Mouse (Mus musculus): ENCODE results near the gene Ngp.
"Not testable (repeated sequence)": the region's sequence is repeated elsewhere in the genome, so short reads cannot be mapped to it uniquely, and the experiment has no call there.

The Ngp gene

DNA sequence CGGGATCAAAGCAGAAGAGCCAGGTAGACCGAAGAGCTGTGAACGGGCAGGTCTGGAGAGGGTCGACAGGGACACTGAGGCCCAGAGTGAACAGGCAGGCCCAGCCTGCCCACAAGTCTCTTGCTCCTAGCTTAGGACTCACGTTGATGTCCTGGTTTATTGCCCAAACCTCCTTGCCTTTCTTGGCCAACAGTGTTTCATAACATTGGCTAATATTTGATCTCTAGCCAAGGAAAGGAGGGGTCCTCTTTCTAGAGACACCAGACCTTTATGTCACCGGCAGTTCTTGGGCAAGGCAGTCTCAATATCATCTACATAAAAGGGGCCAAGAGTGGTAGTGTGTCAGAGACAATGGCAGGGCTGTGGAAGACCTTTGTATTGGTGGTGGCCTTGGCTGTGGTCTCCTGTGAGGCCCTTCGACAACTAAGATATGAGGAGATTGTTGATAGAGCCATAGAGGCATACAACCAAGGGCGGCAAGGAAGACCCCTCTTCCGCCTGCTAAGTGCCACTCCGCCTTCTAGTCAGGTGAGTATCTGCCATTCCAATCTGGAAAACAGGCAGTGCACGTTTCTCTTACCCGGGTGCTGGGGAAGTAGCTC lies at the start of gene Ngp:
TSS of gene Ngp (plus strand) at position 237 of the 602 bp plus-strand sequence.
- DNase-seq (ENCODE audit: low spot score in 2 of 2): no peak

DNA sequence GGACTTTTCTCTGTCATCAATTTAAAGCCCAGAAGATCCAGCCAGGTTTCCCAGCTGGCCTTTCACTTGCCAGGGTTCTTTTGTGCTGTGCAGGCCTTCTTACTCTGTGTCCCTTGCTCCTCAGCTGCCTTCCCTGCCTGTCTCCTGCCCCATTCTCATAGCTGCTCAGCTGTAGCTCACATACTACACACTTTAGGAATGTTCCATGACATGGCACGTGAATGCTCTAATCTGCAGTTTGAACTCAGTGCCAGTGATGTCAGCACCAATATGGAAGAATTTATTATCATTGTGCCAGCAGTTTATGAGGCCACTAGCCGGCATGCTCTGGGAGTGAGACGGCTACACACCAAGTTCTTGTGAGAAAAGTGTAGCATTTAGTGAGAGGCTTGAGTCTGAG lies 49.7 kb upstream of the Ngp start:
- DNase-seq (ENCODE audit: low spot score in 2 of 2): no peak

DNA sequence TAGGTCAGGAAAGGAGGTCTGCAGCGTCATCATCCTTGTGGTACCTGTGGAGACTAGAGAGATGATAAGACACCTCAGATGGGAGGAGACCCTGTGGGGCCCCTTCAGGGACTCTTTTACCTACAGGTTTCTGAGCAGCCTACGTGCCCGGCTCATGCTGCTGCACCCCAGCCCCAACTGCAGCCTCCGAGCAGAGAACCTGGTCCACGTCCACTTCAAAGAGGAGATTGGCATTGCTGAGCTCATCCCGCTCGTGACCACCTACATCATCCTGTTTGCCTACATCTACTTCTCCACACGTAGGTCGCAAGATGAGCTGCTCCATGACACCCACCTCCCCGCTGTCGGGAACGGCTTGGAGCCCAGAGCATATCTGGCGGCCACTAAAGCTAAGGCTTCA lies 45.7 kb upstream of the Ngp start:
- DNase-seq (ENCODE audit: low spot score in 2 of 2): no peak

DNA sequence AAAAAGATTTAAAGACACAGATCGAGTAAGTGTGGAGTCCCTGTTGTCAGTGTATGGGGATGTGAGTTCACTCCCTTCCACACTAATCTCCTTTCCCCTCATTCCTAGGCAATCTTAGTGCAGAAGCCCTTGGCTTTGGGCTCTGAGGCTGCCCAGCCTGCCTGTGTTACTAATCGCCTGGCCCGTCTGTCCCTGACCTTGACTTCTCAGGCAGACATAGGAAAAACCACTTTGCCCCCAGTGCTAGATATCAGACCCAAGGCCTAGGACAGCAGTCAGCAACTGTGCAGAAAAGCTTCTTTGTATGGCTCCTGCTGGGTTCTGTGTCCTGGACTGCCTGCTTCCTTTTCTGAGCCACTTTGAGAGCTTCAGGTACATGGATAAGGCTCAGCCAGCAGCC lies 43.9 kb upstream of the Ngp start:
- no peak for DNase-seq (ENCODE audit: low spot score in 2 of 2)

DNA sequence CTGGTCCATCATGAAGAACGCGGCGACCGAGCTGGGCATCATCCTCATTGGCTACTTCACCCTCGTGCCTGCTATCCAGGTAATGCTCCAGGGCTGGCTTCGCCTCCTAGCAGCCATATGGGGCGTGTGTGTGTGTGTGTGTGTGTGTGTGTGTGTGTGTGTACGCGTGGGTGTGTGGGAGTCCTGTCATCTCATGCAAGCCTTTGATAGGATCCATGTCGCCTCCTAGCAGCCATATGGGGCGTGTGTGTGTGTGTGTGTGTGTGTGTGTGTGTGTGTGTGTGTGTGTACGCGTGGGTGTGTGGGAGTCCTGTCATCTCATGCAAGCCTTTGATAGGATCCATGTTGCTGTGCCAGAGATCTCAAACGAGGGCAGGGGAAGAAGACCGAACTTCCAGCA lies 41.9 kb upstream of the Ngp start:
- DNase-seq (ENCODE audit: low spot score in 2 of 2): not testable (repeated sequence)

DNA sequence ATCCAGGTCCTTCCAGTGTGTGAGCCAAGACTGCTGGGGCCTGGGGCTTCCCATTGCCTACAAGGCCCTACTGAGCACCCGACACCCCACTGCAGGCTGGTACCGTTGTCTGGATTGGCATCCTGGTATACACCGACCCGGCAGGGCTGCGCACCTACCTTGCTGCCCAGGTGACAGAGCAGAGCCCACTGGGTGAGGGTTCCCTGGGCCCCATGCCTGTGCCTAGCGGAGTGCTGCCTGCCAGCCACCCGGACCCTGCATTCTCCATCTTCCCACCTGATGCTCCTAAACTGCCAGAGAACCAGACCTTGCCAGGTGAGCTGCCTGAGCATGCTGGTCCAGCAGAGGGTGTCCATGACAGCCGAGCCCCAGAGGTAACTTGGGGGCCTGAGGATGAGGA lies 40.2 kb upstream of the Ngp start:
- no peak for DNase-seq (ENCODE audit: low spot score in 2 of 2)

DNA sequence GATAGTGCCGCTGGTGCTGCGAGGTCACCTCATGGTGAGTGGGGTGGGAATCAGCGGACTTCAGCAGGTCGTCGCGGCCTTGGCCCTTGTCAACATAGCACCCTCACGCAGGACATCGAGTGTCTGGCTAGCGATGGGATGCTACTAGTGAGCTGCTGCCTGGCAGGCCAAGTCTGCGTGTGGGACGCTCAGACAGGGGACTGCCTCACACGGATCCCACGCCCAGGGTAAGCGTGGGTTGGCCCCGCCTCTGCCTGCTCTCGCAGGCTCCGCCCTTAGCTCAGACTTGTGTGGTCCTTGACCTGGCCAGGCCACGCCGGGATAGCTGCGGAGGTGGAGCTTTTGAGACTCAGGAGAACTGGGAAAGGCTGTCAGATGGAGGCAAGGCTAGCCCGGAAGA lies 38.9 kb upstream of the Ngp start:
- no peak for DNase-seq (ENCODE audit: low spot score in 2 of 2)

DNA sequence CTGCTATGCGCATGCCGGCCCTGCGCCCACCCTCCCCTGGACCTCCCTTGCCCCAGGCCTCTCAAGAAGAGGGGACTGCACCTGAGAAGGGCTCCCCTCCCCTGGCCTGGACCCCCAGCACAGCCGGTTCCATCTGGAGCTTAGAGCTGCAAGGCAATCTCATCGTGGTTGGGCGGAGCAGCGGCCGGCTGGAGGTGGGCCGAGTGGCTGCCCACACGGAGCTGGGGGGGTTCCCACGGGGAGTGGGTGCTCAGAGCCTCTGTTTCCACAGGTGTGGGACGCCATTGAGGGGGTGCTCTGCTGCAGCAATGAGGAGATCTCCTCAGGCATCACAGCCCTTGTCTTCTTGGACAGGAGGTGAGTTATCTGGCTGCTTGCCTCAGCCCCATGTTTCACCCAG lies 38.3 kb upstream of the Ngp start:
- no peak for DNase-seq (ENCODE audit: low spot score in 2 of 2)

DNA sequence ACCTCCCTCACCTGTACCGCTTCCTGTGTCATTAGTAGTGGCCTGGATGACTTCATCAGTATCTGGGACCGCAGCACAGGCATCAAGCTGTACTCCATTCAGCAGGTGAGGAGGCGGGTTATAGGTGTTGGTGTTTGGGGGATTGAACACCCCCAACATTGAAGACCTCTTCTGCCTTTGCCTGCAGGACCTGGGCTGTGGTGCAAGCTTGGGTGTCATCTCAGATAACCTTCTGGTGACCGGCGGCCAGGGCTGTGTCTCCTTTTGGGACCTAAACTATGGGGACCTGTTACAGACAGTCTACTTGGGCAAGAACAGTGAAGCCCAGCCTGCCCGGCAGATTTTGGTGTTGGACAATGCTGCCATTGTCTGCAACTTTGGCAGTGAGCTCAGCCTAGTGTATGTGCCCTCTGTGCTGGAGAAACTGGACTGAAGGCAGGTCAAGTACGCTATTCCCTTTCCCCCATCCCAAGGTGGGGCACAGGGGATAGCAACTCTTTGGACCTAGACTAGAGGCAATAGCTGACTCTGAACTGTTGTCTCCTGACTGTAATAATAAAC lies 35.1 kb upstream of the Ngp start:
- DNase-seq (ENCODE audit: low spot score in 2 of 2): no peak

DNA sequence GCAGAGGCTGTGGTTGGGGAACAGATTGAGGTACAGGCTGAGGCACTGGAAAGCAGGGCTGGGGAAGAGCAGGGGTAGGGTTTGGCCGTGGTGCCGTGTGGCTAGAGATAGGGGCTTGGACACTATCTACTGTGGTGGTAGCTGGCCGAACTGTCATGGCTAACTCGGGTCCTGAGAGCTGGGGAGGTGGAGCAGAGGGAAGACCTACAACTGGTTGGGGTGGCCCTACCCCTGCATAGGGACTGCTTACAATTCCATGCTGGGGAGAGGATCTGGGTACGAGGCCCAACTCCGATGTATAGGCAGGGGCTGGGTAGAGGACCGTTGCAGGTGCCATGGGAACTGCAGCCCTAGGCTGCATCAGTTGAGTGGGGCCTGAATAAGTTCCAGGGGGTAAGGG lies 31.5 kb upstream of the Ngp start:
- no peak for DNase-seq (ENCODE audit: low spot score in 2 of 2)

DNA sequence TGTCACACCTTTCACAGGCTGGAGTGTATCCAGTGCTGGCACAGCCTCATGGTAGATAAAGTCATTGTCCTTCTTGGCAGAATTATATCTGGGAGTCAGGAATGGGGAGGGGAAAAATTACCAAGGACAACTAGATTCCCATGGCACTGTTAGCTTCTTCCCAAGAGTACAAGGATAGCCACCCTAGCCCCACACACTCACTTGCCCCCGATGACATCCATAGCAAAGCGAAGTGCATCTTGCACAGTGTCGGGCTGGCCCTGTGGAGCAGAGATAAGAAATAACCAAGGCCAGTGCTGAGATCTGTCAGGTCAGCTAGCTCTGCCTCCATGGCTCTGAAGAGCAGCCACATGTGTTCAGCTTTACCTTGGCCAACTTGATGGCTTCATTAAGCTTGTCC lies 28.7 kb upstream of the Ngp start:
- DNase-seq (ENCODE audit: low spot score in 2 of 2): no peak

DNA sequence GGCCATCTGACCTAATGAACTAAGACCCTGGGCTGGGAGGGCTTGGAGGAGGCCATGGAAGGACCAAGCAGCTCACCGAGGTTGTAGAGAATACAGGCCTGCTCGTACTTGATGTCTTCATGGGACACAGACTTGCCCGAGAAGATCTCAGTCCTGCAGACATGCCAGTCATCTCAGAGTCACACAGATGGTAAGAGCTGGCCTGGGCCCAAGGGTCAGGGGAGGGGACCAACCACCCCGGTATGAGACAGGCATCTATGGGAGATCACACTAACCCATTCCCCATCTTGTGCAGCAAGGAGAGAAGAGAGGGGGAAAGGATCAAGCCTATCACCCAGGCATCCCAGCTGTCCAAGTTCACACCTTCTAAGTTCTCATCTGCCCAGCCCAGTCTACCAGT lies 26.3 kb upstream of the Ngp start:
- DNase-seq (ENCODE audit: low spot score in 2 of 2): no peak

DNA sequence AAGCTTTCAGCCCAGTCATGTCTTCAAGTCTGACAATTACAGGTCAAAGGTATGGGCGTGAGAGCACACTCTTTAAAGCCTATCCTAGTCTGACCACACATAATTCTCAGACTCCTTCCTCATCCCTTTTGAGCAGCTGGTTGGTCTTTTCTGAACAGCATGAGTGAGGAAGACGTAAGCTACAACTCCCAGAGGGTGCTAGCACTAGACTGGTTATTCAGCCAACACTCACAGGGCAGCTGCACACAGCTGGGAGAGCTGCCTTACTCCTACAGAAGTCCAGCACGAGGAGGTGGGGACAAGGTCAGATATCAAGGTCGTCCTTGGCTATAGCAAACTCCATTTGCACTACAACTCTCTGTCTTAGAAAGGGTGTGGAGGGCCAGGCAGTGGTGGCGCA lies 18.9 kb upstream of the Ngp start:
- DNase-seq (ENCODE audit: low spot score in 2 of 2): no peak

DNA sequence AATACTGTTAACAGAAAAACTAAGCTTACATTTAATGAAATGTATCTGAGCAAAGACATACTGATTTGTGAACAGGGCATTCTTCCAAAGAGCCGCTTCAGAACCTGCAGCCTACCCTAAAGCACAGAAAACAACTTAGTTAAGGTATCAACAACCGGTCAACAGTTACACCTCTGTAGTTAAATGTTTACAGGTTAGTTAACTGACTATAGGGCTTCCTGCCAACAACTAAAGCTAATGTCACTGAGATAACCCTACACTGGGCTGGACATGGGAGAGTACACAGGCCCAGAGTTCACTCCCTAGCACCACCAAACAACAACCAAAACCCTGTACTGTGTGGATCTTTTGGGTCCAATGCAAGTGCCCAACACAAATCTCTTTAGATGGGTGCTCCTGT lies 16.8 kb upstream of the Ngp start:
- no peak for DNase-seq (ENCODE audit: low spot score in 2 of 2)

DNA sequence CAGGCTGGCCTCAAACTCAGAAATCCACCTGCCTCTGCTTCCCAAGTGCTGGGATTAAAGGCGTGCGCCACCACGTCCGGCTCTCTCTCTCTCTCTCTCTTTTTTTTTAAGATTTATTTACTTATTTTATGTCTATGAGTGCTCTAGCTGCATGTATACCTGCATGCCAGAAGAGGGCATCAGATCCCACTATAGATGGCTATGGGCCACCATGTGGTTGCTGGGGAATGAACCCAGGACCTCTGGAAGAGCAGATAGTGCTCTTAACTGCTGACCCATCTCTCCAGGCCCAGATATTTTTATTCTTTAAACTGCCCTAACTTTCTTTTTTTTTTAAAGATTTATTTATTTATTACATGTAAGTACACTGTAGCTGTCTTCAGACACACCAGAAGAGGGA lies 16.3 kb upstream of the Ngp start:
- DNase-seq (ENCODE audit: low spot score in 2 of 2): not testable (repeated sequence)

DNA sequence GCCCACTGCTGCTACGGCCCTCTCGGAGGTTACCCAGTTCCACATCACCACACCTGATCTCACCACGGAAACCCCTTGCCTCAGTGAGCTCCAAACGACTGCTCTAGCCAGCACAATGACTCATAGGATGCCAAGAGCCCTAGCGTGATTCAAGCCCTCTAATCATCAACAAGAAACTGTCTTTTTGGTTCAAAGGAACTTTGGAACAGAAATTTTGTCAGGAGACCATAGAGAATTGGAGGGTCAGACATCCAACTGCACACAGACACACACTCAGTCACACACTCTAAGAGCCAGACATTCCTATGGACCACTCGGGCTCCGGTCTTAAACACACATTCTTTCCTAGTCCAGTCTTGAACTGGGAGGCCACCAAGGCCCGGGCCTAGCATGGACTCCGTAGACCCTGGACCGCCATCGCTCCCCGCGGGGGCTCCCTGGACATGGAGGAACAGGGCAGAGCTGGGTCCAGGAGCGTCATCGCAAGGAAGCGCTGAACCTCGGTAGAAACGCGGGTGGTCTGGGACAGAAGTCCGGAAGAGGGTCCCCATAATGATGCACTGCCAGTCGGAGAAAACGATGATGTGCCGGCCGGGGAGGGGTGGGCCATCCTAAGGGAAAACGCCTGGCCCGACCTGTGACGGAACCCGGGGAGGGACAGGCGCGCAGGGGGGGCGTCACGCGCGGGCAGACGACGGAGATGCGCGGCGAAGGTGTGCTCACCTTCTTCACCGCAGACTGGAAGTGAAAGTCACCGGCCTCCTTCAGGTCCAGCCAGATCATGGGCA lies 12.0 kb upstream of the Ngp start:
- DNase-seq (ENCODE audit: low spot score in 2 of 2): no peak

DNA sequence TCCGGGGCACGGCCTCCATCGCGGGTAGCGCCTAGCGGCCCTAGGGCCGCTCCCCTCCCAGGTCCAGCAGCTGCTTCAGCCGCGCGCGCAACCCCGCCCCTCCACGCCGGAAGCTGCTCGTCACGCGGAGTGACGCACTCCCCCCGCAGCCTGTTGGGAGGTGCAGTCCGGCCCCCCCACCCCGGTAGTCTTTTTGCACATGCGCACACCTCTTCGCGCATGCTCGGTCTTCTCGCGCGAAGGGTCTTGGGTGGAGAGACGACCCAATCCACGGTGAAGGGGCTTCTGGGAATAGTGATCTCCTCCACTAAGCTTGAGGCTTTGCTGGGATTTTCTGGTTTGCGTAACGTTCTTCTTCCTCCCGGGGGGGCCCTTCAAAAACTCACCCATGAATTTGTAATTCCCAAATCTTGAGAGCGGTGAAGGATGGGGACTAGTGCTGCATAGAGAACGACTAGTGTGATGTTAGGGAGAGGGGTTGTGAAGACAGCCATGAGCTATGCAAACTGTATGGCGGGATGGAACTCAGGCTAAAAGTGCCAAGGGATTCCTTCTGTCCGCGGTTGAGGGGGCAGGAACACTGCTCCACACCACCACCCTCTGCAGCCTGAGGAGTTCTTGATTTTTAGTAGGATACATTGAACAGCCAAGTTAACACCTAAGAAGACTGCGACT lies 11.3 kb upstream of the Ngp start, which contains the start of gene Ptpn23:
TSS of gene Ptpn23 (minus strand) at position 115 of the 675 bp plus-strand sequence.
- DNase-seq (ENCODE audit: low spot score in 2 of 2): peak; percentile 90 to 96

DNA sequence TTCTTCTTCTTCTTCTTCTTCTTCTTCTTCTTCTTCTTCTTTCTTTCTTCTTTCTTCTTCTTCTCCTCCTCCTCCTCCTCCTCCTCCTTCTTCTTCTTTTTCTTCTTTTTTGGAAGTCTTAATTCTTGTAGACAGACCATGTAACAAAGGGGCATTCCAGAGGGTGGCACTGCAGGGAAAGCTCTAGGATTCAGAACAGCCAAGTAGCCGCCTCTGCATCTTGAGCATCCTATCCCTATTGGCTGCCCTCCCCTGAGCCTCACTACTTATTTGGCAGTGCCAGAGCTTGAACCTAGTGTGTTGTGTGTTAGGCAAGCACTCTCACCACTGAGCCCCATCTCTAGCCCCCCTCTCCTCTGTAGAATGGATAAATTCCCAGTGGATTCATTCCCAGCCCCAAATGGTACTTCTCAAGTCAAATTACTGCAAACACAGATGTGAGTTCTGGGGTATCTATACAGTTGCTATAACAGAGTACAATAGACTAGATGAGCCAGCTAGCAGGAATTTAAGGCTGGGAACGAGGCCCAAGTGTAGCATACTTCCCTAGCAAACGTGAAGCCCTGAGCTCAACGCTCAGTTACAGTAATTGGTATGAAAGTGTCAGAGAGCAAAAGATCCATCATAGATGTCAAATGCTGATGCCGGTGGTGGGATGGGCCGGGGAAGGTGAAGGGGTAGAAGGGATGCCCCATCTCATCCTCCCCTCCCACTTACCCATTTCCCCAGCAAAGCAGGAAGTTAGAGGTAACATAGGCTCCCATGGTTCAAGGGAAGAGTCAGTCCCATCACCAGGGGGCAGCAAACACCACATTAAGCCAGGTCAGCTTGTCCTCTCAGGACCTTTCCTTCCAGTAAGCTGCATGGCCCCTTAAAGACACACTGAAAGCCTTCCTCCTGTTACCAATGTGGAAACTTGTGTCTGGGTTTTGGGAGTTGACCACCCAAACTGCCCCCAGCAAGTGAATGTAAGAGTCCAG lies 8.3 kb upstream of the Ngp start:
- DNase-seq (ENCODE audit: low spot score in 2 of 2): peak; percentile 48 to 73

DNA sequence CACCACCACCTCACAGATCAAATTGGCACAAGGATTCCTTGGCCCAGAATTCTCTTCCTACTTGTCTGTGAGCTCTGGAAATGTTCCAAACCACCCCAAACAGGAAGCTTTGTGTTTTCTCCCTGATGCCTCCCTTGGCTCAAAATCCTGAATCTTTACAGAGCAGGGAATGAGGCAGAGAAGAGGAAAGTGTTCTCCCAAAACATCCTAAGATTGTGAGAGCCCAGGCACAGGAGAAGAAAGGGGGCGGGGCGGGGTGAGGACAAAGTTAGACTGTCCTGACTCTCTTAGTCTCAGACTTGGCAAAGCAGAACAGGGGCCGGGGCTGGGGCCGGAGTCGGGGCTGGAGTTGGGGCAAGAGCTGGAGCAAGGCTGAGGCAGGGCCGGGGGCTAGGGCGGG lies 6.6 kb upstream of the Ngp start:
- no peak for DNase-seq (ENCODE audit: low spot score in 2 of 2)

DNA sequence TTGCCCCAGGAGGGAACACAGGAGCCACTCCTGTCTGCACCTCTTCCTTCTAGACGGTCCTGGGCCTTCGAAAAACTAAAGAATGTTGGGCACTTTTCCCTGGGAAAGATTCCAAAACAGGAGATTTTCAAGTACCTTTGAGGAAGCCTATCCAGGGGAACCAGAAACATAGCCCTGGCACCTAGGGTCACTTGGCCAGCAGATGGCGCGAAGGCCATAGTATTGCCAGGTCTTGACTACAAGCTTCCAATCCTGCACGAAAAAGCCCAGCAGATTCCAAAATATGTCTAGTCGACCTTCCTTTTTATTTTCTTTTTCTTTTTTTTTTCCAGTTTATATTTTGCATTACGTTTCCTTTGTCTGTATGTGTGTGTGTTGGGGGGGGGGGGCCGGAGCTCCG lies 5.8 kb upstream of the Ngp start:
- peak in 1 of 2 experiments; percentile 34 for DNase-seq (ENCODE audit: low spot score in 2 of 2)

DNA sequence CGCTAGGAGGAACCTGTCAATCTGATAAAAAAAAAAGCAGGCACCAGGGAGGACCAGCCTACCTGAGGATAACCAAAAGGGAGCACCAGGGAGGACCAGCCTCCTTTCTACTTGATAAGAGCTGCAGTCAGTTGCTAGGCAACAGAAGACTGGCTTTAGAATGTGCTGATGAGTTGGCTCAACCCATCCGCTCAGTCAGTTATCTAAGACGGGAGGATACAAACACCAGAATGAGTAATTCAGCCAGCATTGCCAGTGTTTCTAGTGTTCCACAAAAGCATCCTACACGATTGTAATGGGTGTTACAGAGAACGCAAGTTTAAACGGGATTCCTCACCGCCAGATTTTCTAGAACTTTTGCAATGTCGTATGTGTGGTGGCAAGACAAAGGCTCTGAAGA lies 11.7 kb downstream of the Ngp start:
- no peak for DNase-seq (ENCODE audit: low spot score in 2 of 2)

DNA sequence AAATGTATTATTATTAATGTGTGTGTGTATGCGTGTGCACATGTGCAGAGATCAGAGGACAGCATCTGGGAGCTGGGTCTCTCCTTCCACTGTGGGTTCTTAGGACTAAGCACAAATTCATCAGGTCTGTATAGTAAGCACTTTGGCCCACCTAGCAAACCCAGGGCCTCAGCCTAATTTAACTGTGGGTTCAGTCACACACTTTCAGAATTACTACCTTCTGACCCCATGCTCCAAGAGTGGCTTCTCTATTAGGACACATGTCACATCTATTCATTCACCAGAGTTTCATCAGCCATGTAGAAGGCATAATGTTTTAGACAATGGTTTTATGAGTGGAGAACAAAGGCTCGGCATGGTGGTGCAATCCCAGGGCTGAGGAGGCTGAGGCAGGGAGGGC lies 13.5 kb downstream of the Ngp start:
- DNase-seq (ENCODE audit: low spot score in 2 of 2): no peak
